Mouse (Mus musculus): Measurements from ENCODE around the gene Rala.
"Not testable (repeated sequence)": the region's sequence is repeated elsewhere in the genome, so short reads cannot be mapped to it uniquely, and the experiment has no call there.

Gene Rala

GRCm38 (mm10) chr13:17944078-17944917 is at the start of gene Rala:
Gene Rala, minus strand, starts transcription at chr13:17944239.
- peak; percentile 94 for DNase-seq (ENCODE audit: low read depth, low spot score)

- DNase-seq (ENCODE audit: low read depth, low spot score): no peak
Measured at GRCm38 (mm10) chr13:17993515-17993847, 49.4 kb upstream of the Rala start.

- peak; percentile 93 for DNase-seq (ENCODE audit: low read depth, low spot score)
Measured at GRCm38 (mm10) chr13:17992697-17993514, 48.9 kb upstream of the Rala start, which contains the start of gene Yae1d1. Gene Yae1d1, minus strand, starts transcription at chr13:17993349.

GRCm38 (mm10) chr13:17992009-17992408 is 48.0 kb upstream of the Rala start:
- no peak for DNase-seq (ENCODE audit: low read depth, low spot score)

GRCm38 (mm10) chr13:17983194-17983593 is 39.2 kb upstream of the Rala start:
- peak; percentile 61 for DNase-seq (ENCODE audit: low read depth, low spot score)

- no peak for DNase-seq (ENCODE audit: low read depth, low spot score)
Measured at GRCm38 (mm10) chr13:17982634-17983033, 38.6 kb upstream of the Rala start.

GRCm38 (mm10) chr13:17976854-17977739 is 33.1 kb upstream of the Rala start:
- no peak for DNase-seq (ENCODE audit: low read depth, low spot score)

- DNase-seq (ENCODE audit: low read depth, low spot score): peak; percentile 72
Measured at GRCm38 (mm10) chr13:17975891-17976290, 31.9 kb upstream of the Rala start.

- no peak for DNase-seq (ENCODE audit: low read depth, low spot score)
Measured at GRCm38 (mm10) chr13:17975457-17975856, 31.4 kb upstream of the Rala start.

- no peak for DNase-seq (ENCODE audit: low read depth, low spot score)
Measured at GRCm38 (mm10) chr13:17974734-17975133, 30.7 kb upstream of the Rala start.

GRCm38 (mm10) chr13:17960613-17961012 is 16.6 kb upstream of the Rala start:
- no peak for DNase-seq (ENCODE audit: low read depth, low spot score)

- DNase-seq (ENCODE audit: low read depth, low spot score): no peak
Measured at GRCm38 (mm10) chr13:17954282-17954681, 10.2 kb upstream of the Rala start.

- not testable (repeated sequence) for DNase-seq (ENCODE audit: low read depth, low spot score)
Measured at GRCm38 (mm10) chr13:17950581-17950980, 6.5 kb upstream of the Rala start.

- DNase-seq (ENCODE audit: low read depth, low spot score): no peak
Measured at GRCm38 (mm10) chr13:17949555-17949954, 5.5 kb upstream of the Rala start.

- peak; percentile 52 for DNase-seq (ENCODE audit: low read depth, low spot score)
Measured at GRCm38 (mm10) chr13:17943306-17944077, 547 bp downstream of the Rala start.

GRCm38 (mm10) chr13:17942338-17942737 is 1.7 kb downstream of the Rala start:
- DNase-seq (ENCODE audit: low read depth, low spot score): no peak

- no peak for DNase-seq (ENCODE audit: low read depth, low spot score)
Measured at GRCm38 (mm10) chr13:17907309-17907708, 36.7 kb downstream of the Rala start.

GRCm38 (mm10) chr13:17901474-17901873 is 42.6 kb downstream of the Rala start:
- DNase-seq (ENCODE audit: low read depth, low spot score): no peak

GRCm38 (mm10) chr13:17900641-17901040 is 43.4 kb downstream of the Rala start:
- DNase-seq (ENCODE audit: low read depth, low spot score): no peak

GRCm38 (mm10) chr13:17897040-17897439 is 47.0 kb downstream of the Rala start:
- no peak for DNase-seq (ENCODE audit: low read depth, low spot score)

- DNase-seq (ENCODE audit: low read depth, low spot score): no peak
Measured at GRCm38 (mm10) chr13:17891545-17891944, 52.5 kb downstream of the Rala start.
